Mouse (Mus musculus) forebrain, embryonic 13.5 days (tissue): ENCODE data around the gene Arhgap18. TPM values are rescaled to one million over a fixed set of nuclear protein-coding genes. Genes with fewer than 3 reads are reported as not detected.

Source experiments
- ATAC-seq: fragments of 200-750 bp; cut with Nextera tagmentation; 2 replicates; pipeline ENCODE4 v1.8.0; 2017
- H3K27ac ChIP-seq: fragments of 300-500 bp; sonication (generic); 2 replicates; pipeline ENCODE4 v1.5.1; 2015; ENCODE audit warnings: inconsistent platforms, mild to moderate bottlenecking, moderate library complexity
- H3K27me3 ChIP-seq: fragments of 300-500 bp; sonication (generic); 2 replicates; pipeline ENCODE4 v1.6.1; 2015; ENCODE audit warnings: mild to moderate bottlenecking, inconsistent platforms
- H3K36me3 ChIP-seq: fragments of 300-500 bp; sonication (generic); 2 replicates; pipeline ENCODE4 v1.6.1; 2015; ENCODE audit warnings: mild to moderate bottlenecking, inconsistent platforms; ENCODE audit not compliant: poor library complexity, severe bottlenecking
- H3K4me1 ChIP-seq: fragments of 300-500 bp; sonication (generic); 2 replicates; pipeline ENCODE4 v1.6.1; 2015; ENCODE audit warnings: inconsistent platforms
- H3K4me2 ChIP-seq: fragments of 300-500 bp; sonication (generic); 2 replicates; pipeline ENCODE4 v1.6.1; 2015; ENCODE audit warnings: inconsistent platforms, mild to moderate bottlenecking, moderate library complexity
- H3K4me3 ChIP-seq: fragments of 300-500 bp; sonication (generic); 2 replicates; pipeline ENCODE4 v1.5.1; 2015; ENCODE audit warnings: mild to moderate bottlenecking, inconsistent platforms
- H3K9ac ChIP-seq: fragments of 300-500 bp; sonication (generic); 2 replicates; pipeline ENCODE4 v1.6.1; 2015; ENCODE audit warnings: mild to moderate bottlenecking, inconsistent platforms
- H3K9me3 ChIP-seq: fragments of 300-500 bp; sonication (generic); replicated peaks from 2 replicates; pipeline ENCODE4 v1.6.1; 2016; ENCODE audit warnings: inconsistent platforms
- WGBS: fragments of 180-500 bp; shearing (Covaris S2); methylation state at CpG from one replicate; pipeline ENCODE4 v1.1.7; 2015; 5-methylcytosine and 5-hydroxymethylcytosine counted together
- polyA plus RNA-seq: library from polyadenylated mRNA; unstranded; fragments of >200 nt; fragmentation: Nextera tagmentation; extraction: Ambion mirVana; gene quantifications from 2 replicates; pipeline ENCODE4 v1.2.1, GENCODE M21; 2015

Arhgap18 gene
- 20.3 and 22.5 TPM in 2 replicates for polyA plus RNA-seq

DNA sequence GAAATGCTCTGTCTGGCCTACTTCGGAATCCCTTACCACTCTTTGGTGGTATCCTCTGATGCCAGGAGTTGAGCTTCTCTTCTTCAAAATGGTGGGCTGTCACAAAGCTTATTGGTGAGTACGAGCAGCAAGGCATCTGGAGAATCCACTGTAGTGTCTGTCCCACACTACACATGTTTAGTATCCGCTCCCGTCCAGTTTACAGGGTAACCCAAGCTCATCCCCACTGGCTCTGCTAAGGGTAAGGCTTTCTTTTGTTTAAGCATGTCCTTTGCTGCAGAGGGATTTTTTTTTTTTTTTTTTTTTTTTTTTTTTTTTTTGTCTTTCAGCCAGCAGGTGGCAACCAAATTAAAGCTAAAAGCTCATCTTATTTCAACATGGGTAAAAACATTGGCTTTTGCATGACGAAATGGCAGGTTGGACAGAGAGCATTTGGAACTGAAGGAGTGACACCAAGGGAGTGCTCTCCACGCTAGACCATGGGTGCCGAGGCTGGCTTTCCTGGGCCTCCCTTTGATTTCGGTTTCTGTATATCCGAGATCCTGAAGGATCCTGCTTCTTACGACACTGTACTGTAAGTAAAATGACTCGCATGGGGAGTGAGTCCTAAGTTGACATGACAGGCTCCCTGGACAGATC lies at the start of gene Arhgap18:
Arhgap18 (plus strand) TSS at position 493 of the 639 bp plus-strand sequence.
- no peak within 1 kb of the TSS for H3K9ac ChIP-seq
- no peaks in the 10 kb centered on the region for H3K9me3 ChIP-seq
- no peaks in the 10 kb centered on the region for H3K36me3 ChIP-seq
- peak within 1 kb of the TSS; percentile 39 for H3K4me2 ChIP-seq
- peak within 1 kb of the TSS; percentile 12; the same call in 1 of the 2 replicates for H3K4me3 ChIP-seq
- peaks cover 4% of the 10 kb centered on the region; the same call in 1 of the 2 replicates for H3K4me1 ChIP-seq
- H3K27me3 ChIP-seq = no peaks in the 10 kb centered on the region
- peak within 1 kb of the TSS; percentile 37; the same call in 1 of the 2 replicates for H3K27ac ChIP-seq
- ATAC-seq = peak; percentile 75
- 68% methylated on average over 11 of the region's 11 CpGs for WGBS

DNA sequence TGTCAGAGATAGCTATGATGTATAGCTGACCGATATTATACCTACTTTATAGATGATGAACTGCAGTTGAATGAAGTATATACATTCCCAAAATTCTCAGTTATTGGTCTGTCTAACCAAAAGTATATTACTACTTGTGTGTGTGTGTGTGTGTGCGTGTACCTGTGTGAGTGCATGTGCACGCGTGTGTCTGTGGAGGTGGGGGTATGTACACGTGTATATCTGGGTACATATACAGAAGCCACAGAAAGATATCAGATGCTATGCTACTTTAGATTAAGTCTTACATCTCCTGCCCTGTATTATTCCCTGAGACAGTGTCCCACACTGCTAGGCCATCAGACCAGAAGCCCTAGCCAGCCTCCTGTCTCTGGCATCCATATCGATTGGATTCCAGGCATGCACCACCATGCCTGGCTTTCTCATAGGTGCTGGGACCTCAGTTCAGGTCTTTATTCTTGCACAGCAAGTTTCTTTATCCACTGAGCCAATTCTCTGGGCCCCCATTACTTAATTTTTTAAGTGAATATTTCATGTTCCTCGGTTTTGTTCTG lies 42.7 kb upstream of the Arhgap18 start:
- ATAC-seq = peak; percentile 57
- WGBS = 97% methylated on average over 7 of the region's 7 CpGs
- no peak overlapping the region for H3K27ac ChIP-seq
- H3K4me2 ChIP-seq = no peak overlapping the region
- H3K4me1 ChIP-seq = no peaks in the 10 kb centered on the region
- H3K4me3 ChIP-seq = no peak overlapping the region
- H3K9ac ChIP-seq = no peak overlapping the region
- H3K9me3 ChIP-seq = no peaks in the 10 kb centered on the region
- no peaks in the 10 kb centered on the region for H3K36me3 ChIP-seq
- H3K27me3 ChIP-seq = no peaks in the 10 kb centered on the region

DNA sequence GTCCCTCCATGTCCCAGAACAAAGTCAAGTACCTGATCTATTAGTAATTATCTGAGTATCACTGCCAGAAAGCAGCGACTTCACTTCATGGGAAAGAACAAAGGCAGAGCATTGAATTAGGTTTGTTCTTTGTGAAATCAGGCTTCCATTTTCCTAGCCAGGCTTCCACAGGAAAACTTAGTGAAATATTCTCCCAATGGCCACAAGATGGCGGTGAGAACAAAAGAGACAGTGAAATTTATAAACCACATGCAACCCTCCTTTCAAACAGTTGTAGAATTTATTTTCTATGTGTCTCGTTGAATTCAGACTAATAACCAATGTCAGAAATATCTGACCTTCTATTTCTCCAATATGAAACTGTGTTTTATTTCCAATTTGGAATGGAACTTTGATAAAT lies 42.2 kb upstream of the Arhgap18 start:
- Histone ChIP-seq H3K4me1 (no peaks in the 10 kb centered on the region), H3K27me3 (no peaks in the 10 kb centered on the region), H3K4me3 (no peak overlapping the region), H3K9me3 (no peaks in the 10 kb centered on the region), H3K27ac (no peak overlapping the region), H3K36me3 (no peaks in the 10 kb centered on the region), H3K4me2 (no peak overlapping the region), H3K9ac (no peak overlapping the region)
- ATAC-seq = peak; percentile 76
- 1% methylated on average over 3 of the region's 3 CpGs for WGBS

DNA sequence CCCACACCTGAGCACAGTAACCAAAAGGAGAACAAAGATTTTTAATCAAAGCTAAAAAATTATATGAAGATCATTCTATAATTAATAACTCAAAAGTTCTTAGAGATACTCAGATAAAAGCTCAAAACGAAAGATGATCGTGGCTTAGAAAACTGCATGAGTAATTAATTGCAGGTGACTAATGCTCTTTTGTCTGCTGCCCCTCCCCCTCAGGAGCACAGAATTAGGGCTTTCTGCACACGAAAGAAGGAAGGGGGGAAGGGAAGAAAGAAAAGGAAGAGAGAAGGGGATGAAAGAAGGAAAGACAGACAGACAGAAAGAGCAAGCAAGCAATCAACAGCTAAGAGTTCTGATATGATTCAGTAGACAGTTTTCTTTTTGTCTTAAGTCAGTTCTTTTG lies 39.2 kb upstream of the Arhgap18 start:
- Histone ChIP-seq H3K9me3 (no peaks in the 10 kb centered on the region), H3K4me1 (no peaks in the 10 kb centered on the region), H3K4me3 (no peak overlapping the region), H3K27ac (no peak overlapping the region), H3K4me2 (no peak overlapping the region), H3K9ac (no peak overlapping the region), H3K27me3 (no peaks in the 10 kb centered on the region), H3K36me3 (no peaks in the 10 kb centered on the region)
- ATAC-seq = no peak
- WGBS = 31% methylated on average over 3 of the region's 3 CpGs

DNA sequence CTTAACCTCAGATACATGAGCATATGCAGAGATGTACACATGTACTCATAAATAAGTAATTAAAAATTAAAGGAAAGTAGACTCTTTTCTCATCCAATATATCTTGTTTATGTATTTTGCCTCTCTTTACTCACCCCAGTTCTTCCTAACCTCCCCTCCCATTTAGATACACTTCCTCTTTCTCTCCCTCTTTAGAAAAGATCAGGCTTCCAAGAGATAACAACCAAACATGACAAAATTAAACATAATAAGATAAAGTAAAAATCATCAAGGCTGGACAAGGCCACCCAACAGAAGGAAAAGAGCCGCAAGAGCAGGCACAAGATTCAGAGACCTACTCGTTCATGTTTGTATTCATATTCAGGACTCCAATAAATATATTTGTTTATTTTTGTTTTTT lies 28.5 kb upstream of the Arhgap18 start:
- H3K9me3 ChIP-seq = no peaks in the 10 kb centered on the region
- no peak overlapping the region for H3K4me3 ChIP-seq
- WGBS = 97% methylated on average over 2 of the region's 2 CpGs
- H3K4me2 ChIP-seq = no peak overlapping the region
- ATAC-seq = no peak
- H3K9ac ChIP-seq = no peak overlapping the region
- H3K27me3 ChIP-seq = no peaks in the 10 kb centered on the region
- H3K4me1 ChIP-seq = no peaks in the 10 kb centered on the region
- no peak overlapping the region for H3K27ac ChIP-seq
- no peaks in the 10 kb centered on the region for H3K36me3 ChIP-seq

DNA sequence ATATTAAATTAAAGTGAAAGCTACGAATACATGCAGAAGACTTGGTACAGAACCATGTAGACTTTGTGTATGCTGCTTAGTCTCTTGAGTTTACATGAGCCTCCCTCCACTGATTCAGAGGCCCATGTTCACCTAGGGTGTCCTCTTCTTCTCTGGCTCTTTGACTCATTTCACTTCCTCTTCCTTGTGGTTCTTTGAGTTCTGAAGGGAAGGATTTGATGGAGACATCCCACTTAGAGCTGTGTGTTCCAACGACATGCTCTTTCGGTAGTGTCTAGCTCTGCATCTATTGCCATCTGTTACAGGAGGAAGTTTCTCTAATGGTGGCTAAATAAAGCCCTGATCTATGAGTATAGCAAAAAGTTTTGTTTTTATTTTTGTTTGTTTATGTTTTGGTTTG lies 28.0 kb upstream of the Arhgap18 start:
- Histone ChIP-seq H3K9me3 (no peaks in the 10 kb centered on the region), H3K4me1 (no peaks in the 10 kb centered on the region)

DNA sequence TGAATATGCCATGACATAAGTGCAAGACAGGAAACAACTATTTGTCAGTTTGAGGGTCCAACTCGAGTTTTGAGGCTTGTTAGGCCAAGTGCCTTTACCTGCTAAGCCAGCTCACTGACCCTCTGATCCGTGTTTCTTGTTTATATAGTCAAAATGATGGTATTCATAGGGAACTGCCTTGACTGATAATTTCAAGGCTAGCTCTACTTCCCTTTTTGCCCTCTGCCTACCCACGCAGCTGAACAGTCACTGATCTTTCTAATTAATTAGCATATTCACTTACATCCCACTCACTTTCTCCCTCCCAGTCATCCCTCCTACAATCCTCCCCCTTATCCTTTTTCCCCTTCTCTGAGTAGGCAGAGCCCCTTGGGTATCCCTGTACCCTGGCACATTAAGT lies 2.4 kb upstream of the Arhgap18 start:
- H3K36me3 ChIP-seq = no peaks in the 10 kb centered on the region
- whole genome bisulfite sequencing = 80% methylated on average over 3 of the region's 3 CpGs
- no peak for ATAC-seq
- H3K9me3 ChIP-seq = no peaks in the 10 kb centered on the region
- no peak overlapping the region for H3K27ac ChIP-seq
- no peak overlapping the region for H3K4me3 ChIP-seq
- no peaks in the 10 kb centered on the region for H3K27me3 ChIP-seq
- H3K9ac ChIP-seq = no peak overlapping the region
- H3K4me2 ChIP-seq = no peak overlapping the region
- H3K4me1 ChIP-seq = peaks cover 4% of the 10 kb centered on the region; the same call in 1 of the 2 replicates

More for the DNA sequence above, 28.0 kb upstream of the Arhgap18 start:
- ATAC-seq = no peak
- H3K27me3 ChIP-seq = no peaks in the 10 kb centered on the region
- H3K4me2 ChIP-seq = no peak overlapping the region
- H3K9ac ChIP-seq = no peak overlapping the region
- H3K4me3 ChIP-seq = no peak overlapping the region
- WGBS = 94% methylated on average over 3 of the region's 3 CpGs
- H3K36me3 ChIP-seq = no peaks in the 10 kb centered on the region
- no peak overlapping the region for H3K27ac ChIP-seq

DNA sequence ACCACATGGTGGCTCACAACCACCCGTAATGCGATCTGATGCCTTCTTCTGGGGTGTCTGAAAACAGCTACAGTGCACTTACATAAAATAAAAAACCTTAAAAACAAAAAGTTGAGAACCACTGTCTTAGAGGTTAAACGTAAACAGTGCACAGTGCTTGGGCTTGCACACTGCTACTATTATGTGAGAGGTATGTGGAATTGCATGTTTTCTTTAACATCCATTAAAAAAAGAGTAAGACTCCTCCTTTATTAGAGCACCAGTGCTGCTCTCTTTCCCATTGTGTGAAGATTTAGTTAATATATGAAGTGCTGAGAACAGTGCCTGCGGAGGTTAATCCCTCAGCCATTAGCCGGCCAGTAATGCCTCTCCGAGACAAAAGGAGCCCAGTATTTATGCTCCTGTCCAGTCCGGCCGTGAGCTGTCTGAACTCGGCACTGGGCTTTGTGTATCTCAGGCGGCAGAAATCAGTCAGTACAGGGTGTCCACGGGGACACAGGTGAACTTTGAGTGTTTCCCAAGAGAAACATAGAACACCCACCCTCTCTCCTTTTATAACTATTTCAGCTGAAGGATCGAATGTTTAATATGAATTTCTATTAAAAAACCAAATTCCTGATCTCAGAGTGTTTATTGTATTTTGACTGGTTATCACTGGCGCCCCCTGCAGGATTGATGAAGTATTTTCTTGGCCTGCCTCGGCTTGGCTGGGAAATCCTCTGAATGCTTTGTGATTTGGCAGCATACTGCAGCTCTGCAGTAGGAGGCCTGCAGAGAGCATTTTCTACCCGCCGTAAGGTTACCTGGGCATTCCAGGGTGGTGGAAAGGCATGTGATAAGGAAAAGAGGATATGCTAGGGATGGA lies 925 bp upstream of the Arhgap18 start:
- peak overlapping the region; percentile 37; the same call in 1 of the 2 replicates for H3K27ac ChIP-seq
- no peak overlapping the region for H3K9ac ChIP-seq
- 26% methylated on average over 16 of the region's 16 CpGs for WGBS
- ATAC-seq = peak; percentile 73
- peak overlapping the region; percentile 39 for H3K4me2 ChIP-seq
- no peaks in the 10 kb centered on the region for H3K27me3 ChIP-seq
- H3K36me3 ChIP-seq = no peaks in the 10 kb centered on the region
- no peaks in the 10 kb centered on the region for H3K9me3 ChIP-seq
- peaks cover 4% of the 10 kb centered on the region; the same call in 1 of the 2 replicates for H3K4me1 ChIP-seq
- H3K4me3 ChIP-seq = peak overlapping the region; percentile 12; the same call in 1 of the 2 replicates

DNA sequence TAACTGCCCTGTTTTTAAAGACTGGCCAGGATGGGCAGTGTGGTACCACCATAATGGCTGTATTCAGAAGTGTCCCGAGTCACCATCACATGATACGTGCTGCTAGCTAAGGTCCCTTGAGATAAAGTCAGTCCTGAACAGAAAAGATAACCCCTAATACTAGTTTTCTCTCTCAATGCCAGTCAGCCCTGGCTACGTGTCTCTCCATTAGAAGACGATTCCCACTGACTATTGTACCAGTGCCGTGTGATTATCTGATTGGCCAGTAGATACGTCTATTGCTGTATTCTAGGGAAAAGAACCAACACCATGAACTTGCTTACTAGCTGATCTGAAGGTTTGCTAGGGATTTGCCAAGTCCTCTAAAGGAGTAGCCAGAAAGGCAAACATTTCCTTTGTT lies 785 bp downstream of the Arhgap18 start:
- Histone ChIP-seq H3K9ac (no peak overlapping the region), H3K4me3 (no peak overlapping the region), H3K36me3 (no peaks in the 10 kb centered on the region), H3K27me3 (no peaks in the 10 kb centered on the region), H3K4me1 (peaks cover 4% of the 10 kb centered on the region; the same call in 1 of the 2 replicates), H3K4me2 (no peak overlapping the region), H3K27ac (no peak overlapping the region), H3K9me3 (no peaks in the 10 kb centered on the region)
- ATAC-seq = no peak
- 94% methylated on average over 6 of the region's 6 CpGs for WGBS

DNA sequence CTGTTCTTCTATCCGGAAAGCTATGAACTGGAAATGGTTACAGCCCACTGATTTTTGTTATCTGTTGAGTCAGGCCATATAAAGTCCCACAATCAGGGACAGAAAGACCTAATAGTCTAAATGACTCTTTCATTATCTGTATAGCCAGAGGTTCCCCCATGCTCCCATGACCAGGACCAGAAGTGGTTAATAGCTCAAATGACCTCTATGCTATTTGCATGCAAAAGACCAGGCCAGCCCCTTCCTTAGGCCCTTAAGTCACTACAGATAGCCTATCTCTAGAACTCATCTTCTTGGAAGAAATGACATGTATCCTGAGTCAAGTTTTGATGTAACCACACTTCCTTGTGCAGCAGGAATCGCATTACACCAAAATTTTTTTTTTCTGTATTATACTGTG lies 4.0 kb downstream of the Arhgap18 start:
- Histone ChIP-seq H3K36me3 (no peaks in the 10 kb centered on the region), H3K9me3 (no peaks in the 10 kb centered on the region), H3K27me3 (no peaks in the 10 kb centered on the region), H3K4me3 (no peak overlapping the region), H3K4me2 (no peak overlapping the region), H3K9ac (no peak overlapping the region), H3K27ac (no peak overlapping the region), H3K4me1 (peaks cover 4% of the 10 kb centered on the region; the same call in 1 of the 2 replicates)
- ATAC-seq = no peak
- 99% methylated on average over 2 of the region's 2 CpGs for WGBS

DNA sequence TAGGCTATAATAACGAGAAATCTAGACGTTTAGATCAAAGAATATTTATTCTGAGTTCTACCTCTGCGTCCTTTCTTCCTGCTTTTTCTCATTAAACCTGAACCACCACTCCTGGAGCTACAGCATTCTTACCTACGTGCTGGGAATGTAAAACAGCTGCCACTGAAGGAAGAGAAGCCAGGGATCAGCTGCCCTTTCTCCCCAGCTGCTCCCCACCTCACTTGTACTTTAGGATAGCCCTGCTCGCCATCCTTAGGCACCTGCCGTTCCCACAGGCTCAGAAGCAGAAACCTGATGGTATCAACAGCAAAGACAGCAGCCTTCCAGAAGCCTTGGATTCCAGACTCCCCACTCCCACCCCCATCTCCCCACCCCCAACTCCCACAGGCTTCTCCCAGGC lies 6.2 kb downstream of the Arhgap18 start:
- Histone ChIP-seq H3K36me3 (no peaks in the 10 kb centered on the region), H3K4me1 (no peaks in the 10 kb centered on the region), H3K4me3 (no peak overlapping the region), H3K9ac (no peak overlapping the region), H3K27ac (no peak overlapping the region), H3K27me3 (no peaks in the 10 kb centered on the region), H3K9me3 (no peaks in the 10 kb centered on the region), H3K4me2 (no peak overlapping the region)
- ATAC-seq = no peak
- WGBS = 47% methylated on average over 6 of the region's 6 CpGs

DNA sequence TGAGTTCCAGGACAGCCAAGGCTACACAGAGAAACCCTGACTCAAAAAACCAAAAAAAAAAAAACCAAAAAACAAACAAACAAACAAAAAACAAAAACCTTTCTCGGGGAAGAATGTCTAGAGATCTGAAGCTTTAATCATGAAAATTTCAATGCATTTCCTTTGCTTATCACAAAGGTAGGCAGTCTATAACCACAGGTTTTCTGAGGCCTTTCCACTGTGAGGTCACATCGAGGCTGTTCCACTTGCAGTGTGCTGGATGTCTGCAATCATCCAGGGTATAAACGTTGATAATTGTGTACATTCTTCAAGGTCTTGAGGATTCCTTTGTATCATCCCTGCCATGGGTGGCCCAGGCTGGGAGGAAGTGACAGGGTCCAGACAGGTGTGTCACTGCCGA lies 7.9 kb downstream of the Arhgap18 start:
- no peak overlapping the region for H3K9ac ChIP-seq
- H3K4me1 ChIP-seq = no peaks in the 10 kb centered on the region
- H3K27me3 ChIP-seq = no peaks in the 10 kb centered on the region
- no peaks in the 10 kb centered on the region for H3K9me3 ChIP-seq
- H3K27ac ChIP-seq = no peak overlapping the region
- WGBS = 87% methylated on average over 4 of the region's 4 CpGs
- no peak for ATAC-seq
- no peak overlapping the region for H3K4me3 ChIP-seq
- no peak overlapping the region for H3K4me2 ChIP-seq
- no peaks in the 10 kb centered on the region for H3K36me3 ChIP-seq
